Comparison of ENCODE assay signal across 8 mouse cellular contexts in genomic region chr7:126898102-126898990, GRCm38 (mm10). TPM values are rescaled to one million over a fixed set of nuclear protein-coding genes. Genes with fewer than 3 reads are reported as not detected.
DNase-seq lines count a peak whose midpoint lies in the region; ATAC-seq lines count a peak whose summit lies in the region.

No protein-coding gene starts in this region.

- peak; percentile 96 for DNase-seq in Muller cell, postnatal 12 days (ENCODE audit: inconsistent ontology term)
- DNase-seq in cerebellum, adult 9-11 months, result peak; percentile 95
- peak; percentile 87 to 96 for DNase-seq in frontal cortex, postnatal 10 days (ENCODE audit: low spot score in 2 of 2)
- peak; percentile 95 to 97 for DNase-seq in layer of hippocampus, postnatal 25 days (ENCODE audit: extremely low spot score in 1 of 2, low spot score in 1 of 2)
- DNase-seq in lung, postnatal 25 days (ENCODE audit: low spot score), result peak; percentile 96
- DNase-seq in retina, embryonic 14.5 days (ENCODE audit: low spot score), result peak; percentile 96
- DNase-seq in thymus, postnatal 4 days, result peak; percentile 98

- peak; percentile 94 for ATAC-seq in hindbrain, embryonic 13.5 days (ENCODE audit: low FRiP score)

- peak overlapping the region; percentile 73 for H3K4me2 ChIP-seq in hindbrain, embryonic 13.5 days

- H3K4me1 ChIP-seq in hindbrain, embryonic 13.5 days (replicated peaks), result peaks cover 19% of the 10 kb centered on the region

- H3K36me3 ChIP-seq in hindbrain, embryonic 13.5 days, result no peaks in the 10 kb centered on the region

- no peaks in the 10 kb centered on the region for H3K9me3 ChIP-seq in hindbrain, embryonic 13.5 days

- no peaks in the 10 kb centered on the region for H3K27me3 ChIP-seq in hindbrain, embryonic 13.5 days

- peak overlapping the region; percentile 65 for H3K4me3 ChIP-seq in hindbrain, embryonic 13.5 days

- peak overlapping the region; percentile 94 for H3K27ac ChIP-seq in hindbrain, embryonic 13.5 days

- WGBS in hindbrain, embryonic 13.5 days, result 13% methylated on average over 37 of the region's 37 CpGs

- peak overlapping the region; percentile 87 for H3K9ac ChIP-seq in hindbrain, embryonic 13.5 days

RNA-seq across cellular contexts. Expression of gene Taok2, which starts 13.8 kb away (rescaled TPM):
- polyA plus RNA-seq in hindbrain, embryonic 13.5 days (2015; fragmentation: Nextera tagmentation; extraction: Ambion mirVana), result 57.2 and 57.4 TPM in 2 replicates
- 100 to 1,000 TPM; 150 to 163 TPM for total RNA-seq in layer of hippocampus, postnatal 25 days (2021)

RNA-seq across cellular contexts. Expression of gene Tmem219, which starts 24.4 kb away (rescaled TPM):
- polyA plus RNA-seq in hindbrain, embryonic 13.5 days (2015; fragmentation: Nextera tagmentation; extraction: Ambion mirVana), result 26.3 and 28.4 TPM in 2 replicates
- 10 to 100 TPM; 20.2 to 25.5 TPM for total RNA-seq in layer of hippocampus, postnatal 25 days (2021)

RNA-seq across cellular contexts. Expression of gene Kctd13, which starts 30.3 kb away (rescaled TPM):
- polyA plus RNA-seq in hindbrain, embryonic 13.5 days (2015; fragmentation: Nextera tagmentation; extraction: Ambion mirVana), result 98.7 and 101 TPM in 2 replicates
- 100 to 1,000 TPM; 150 to 160 TPM for total RNA-seq in layer of hippocampus, postnatal 25 days (2021)

RNA-seq across cellular contexts. Expression of gene Ino80e, which starts 36.2 kb away (rescaled TPM):
- 81.8 and 89.4 TPM in 2 replicates for polyA plus RNA-seq in hindbrain, embryonic 13.5 days (2015; fragmentation: Nextera tagmentation; extraction: Ambion mirVana)
- total RNA-seq in layer of hippocampus, postnatal 25 days (2021), result 10 to 100 TPM; 50.7 to 51.7 TPM

RNA-seq across cellular contexts. Expression of gene Hirip3, which starts 36.6 kb away (rescaled TPM):
- 20.2 and 25.7 TPM in 2 replicates for polyA plus RNA-seq in hindbrain, embryonic 13.5 days (2015; fragmentation: Nextera tagmentation; extraction: Ambion mirVana)
- 10 to 100 TPM; 19.5 to 31.1 TPM for total RNA-seq in layer of hippocampus, postnatal 25 days (2021)

Comparison
In these comparisons a context has a peak if more than half of its experiments do, and no peak if none do; other contexts are left out.
1. Peak in every context shown above with its lines: DNase-seq, ATAC-seq, H3K4me3 ChIP-seq and H3K27ac ChIP-seq.